In genomic region chr7:70505671-70506181, GRCm38 (mm10) we compare ENCODE assay signal across 11 mouse cellular contexts.
A peak's percentile ranks its signal among the peaks of the same experiment; 100 is the strongest.
DNase-seq lines count a peak whose midpoint lies in the region; ATAC-seq lines count a peak whose summit lies in the region.
"Had no signal": no experiment of that assay in that cellular context is flagged by ENCODE, and none has a peak within 500 bp of the region (broad histone marks: within the 10 kb centered on the region; RNA-seq: fewer than 3 reads in every experiment).

No protein-coding gene starts in this region.

- peaks cover 11% of the 10 kb centered on the region for H3K4me1 ChIP-seq in heart, embryonic 10.5 days
- H3K4me1 ChIP-seq in kidney, embryonic 16.5 days (ENCODE audit: insufficient read depth, low read length) = peaks cover 23% of the 10 kb centered on the region

- 7% methylated on average over 7 of the region's 7 CpGs for WGBS in heart, embryonic 10.5 days
- 5% methylated on average over 7 of the region's 7 CpGs for WGBS in kidney, embryonic 16.5 days

- H3K27me3 ChIP-seq in heart, embryonic 10.5 days (ENCODE audit: insufficient read depth, poor library complexity, severe bottlenecking) = peaks cover 63% of the 10 kb centered on the region
- H3K27me3 ChIP-seq in kidney, embryonic 16.5 days (ENCODE audit: insufficient read depth, low read length) = no peaks in the 10 kb centered on the region
- H3K27me3 ChIP-seq: hindbrain, embryonic 12.5 days; liver, embryonic 15.5 days had no signal

- H3K4me3 ChIP-seq in heart, embryonic 10.5 days = no peak overlapping the region
- H3K4me3 ChIP-seq in kidney, embryonic 16.5 days (ENCODE audit: low read length) = no peak overlapping the region
- H3K4me3 ChIP-seq: hindbrain, embryonic 12.5 days; liver, embryonic 15.5 days had no signal

- no peak overlapping the region for H3K4me2 ChIP-seq in kidney, embryonic 16.5 days (replicated peaks; ENCODE audit: low read depth, low read length)
- H3K4me2 ChIP-seq: hindbrain, embryonic 12.5 days; liver, embryonic 15.5 days had no signal

- DNase-seq in heart, embryonic 10.5 days (ENCODE audit: low spot score) = no peak
- no peak for DNase-seq in heart, adult 8-10 months (ENCODE audit: low spot score)
- DNase-seq in embryo, embryonic 11 days = peak; percentile 61
- DNase-seq in lung, postnatal 4 days = peak; percentile 26 to 62
- DNase-seq in layer of hippocampus, postnatal 14 days (ENCODE audit: low spot score in 2 of 2) = no peak
- no peak for DNase-seq in layer of hippocampus, adult 11-12 months (ENCODE audit: low spot score)
- no peak for DNase-seq in thymus, adult 18-20 months
- DNase-seq: cerebellum, postnatal 14 days had no signal

- no peaks in the 10 kb centered on the region for H3K36me3 ChIP-seq in heart, embryonic 10.5 days
- no peaks in the 10 kb centered on the region for H3K36me3 ChIP-seq in kidney, embryonic 16.5 days (ENCODE audit: insufficient read depth, low read length)
- H3K36me3 ChIP-seq: hindbrain, embryonic 12.5 days; liver, embryonic 15.5 days had no signal

- peak; percentile 85 for ATAC-seq in kidney, embryonic 16.5 days (ENCODE audit: low FRiP score, low TSS enrichment)

- no peaks in the 10 kb centered on the region for H3K9me3 ChIP-seq in heart, embryonic 10.5 days
- no peaks in the 10 kb centered on the region for H3K9me3 ChIP-seq in kidney, embryonic 16.5 days (ENCODE audit: low read length)
- H3K9me3 ChIP-seq: hindbrain, embryonic 12.5 days; liver, embryonic 15.5 days had no signal

- peak overlapping the region; percentile 31; the same call in 1 of the 2 replicates for H3K9ac ChIP-seq in kidney, embryonic 16.5 days (replicated peaks; ENCODE audit: low read length)
- H3K9ac ChIP-seq: hindbrain, embryonic 12.5 days; liver, embryonic 15.5 days had no signal

- H3K27ac ChIP-seq in heart, embryonic 10.5 days = peak overlapping the region; percentile 13
- H3K27ac ChIP-seq in kidney, embryonic 16.5 days (ENCODE audit: low read length) = peak overlapping the region; percentile 77
- H3K27ac ChIP-seq: hindbrain, embryonic 12.5 days; liver, embryonic 15.5 days had no signal

Comparison
In these comparisons a context has a peak if more than half of its experiments do, and no peak if none do; other contexts are left out.
1. DNase-seq: peak in embryo, embryonic 11 days (single experiment) and lung, postnatal 4 days (2 of 2); none in heart, embryonic 10.5 days (single experiment), heart, adult 8-10 months (single experiment), layer of hippocampus, postnatal 14 days (0 of 2), layer of hippocampus, adult 11-12 months (single experiment) and thymus, adult 18-20 months (0 of 2).